Mouse (Mus musculus): Measurements from ENCODE around the gene Hoxa9. TPM values are rescaled to one million over a fixed set of nuclear protein-coding genes. Genes with fewer than 3 reads are reported as not detected.

Hoxa9 gene
- polyA plus RNA-seq, 1 experiment from 2014 or later = 0.89 TPM

GRCm38 (mm10) chr6:52208868-52209684 is 21.8 kb downstream of the Hoxa9 start:
- DNase-seq = no peak
- no peak for ATAC-seq (ENCODE audit: low read depth)
- H3K4me1 ChIP-seq (replicated peaks) = peaks cover 10% of the 10 kb centered on the region; the same call in 1 of the 2 replicates
- no peaks in the 10 kb centered on the region for H3K36me3 ChIP-seq
- WGBS (ENCODE audit: insufficient replicate concordance) = 5% methylated on average over 18 of the region's 18 CpGs
- H3K4me2 ChIP-seq = peak overlapping the region; percentile 29
- no peak overlapping the region for H3K27ac ChIP-seq
- H3K27me3 ChIP-seq = peaks cover 100% of the 10 kb centered on the region
- no peak overlapping the region for H3K9ac ChIP-seq
- H3K9me3 ChIP-seq (replicated peaks) = no peaks in the 10 kb centered on the region
- peak overlapping the region; percentile 18; the same call in 1 of the 2 replicates for H3K4me3 ChIP-seq (replicated peaks)

DNA sequence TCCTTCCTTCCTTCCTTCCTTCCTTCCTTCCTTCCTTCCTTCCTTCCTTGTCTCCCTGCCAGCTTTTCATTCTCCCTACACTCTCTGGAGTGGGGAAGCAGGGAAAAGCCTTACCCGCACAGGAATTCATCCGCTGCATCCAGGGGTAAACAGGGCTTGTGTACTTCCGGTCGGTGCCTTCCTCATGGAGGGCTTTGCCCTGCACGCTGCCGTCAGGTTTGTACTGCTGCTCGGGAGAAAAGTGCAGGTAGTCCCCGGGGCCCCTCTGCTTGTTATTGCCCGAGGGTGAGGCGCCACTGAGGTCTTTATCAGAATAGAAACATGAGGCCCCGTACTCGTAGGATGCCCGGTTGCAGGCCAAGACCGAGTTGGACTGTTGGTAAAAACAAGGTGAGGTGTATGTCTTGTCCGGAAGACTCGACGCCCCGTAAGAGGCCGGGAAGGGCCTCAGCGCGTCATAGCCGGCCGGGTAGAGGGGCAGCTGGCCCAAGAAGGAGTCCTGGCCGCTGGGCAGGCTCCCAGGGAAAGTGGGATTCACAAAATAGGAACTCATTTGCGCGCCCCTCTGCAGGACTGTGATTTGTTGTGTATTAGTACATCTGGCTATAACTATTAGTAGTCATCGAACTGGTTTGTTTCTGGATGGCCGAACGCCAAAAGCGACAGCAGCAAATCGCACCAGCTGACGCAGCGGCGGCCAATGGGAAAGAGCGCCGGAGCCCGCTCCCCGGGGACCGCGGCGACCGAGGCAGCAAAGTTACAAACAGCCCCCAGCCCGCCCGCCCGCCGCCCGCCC is 22.6 kb downstream of the Hoxa9 start, which contains the start of gene Hoxa6:
Gene Hoxa6, minus strand, starts transcription at position 651 of the 796 bp plus-strand sequence.
- H3K36me3 ChIP-seq = no peaks in the 10 kb centered on the region
- H3K27me3 ChIP-seq = peaks cover 100% of the 10 kb centered on the region
- peak within 1 kb of the TSS; percentile 29 for H3K4me2 ChIP-seq
- H3K27ac ChIP-seq = no peak within 1 kb of the TSS
- no peak for DNase-seq
- peak within 1 kb of the TSS; percentile 18; the same call in 1 of the 2 replicates for H3K4me3 ChIP-seq (replicated peaks)
- peaks cover 12% of the 10 kb centered on the region; the same call in 1 of the 2 replicates for H3K4me1 ChIP-seq (replicated peaks)
- H3K9me3 ChIP-seq (replicated peaks) = no peaks in the 10 kb centered on the region
- ATAC-seq (ENCODE audit: low read depth) = no peak
- 6% methylated on average over 43 of the region's 47 CpGs for WGBS (ENCODE audit: insufficient replicate concordance)
- H3K9ac ChIP-seq = no peak within 1 kb of the TSS

GRCm38 (mm10) chr6:52207684-52207976 is 23.3 kb downstream of the Hoxa9 start:
- no peak for DNase-seq
- no peak overlapping the region for H3K27ac ChIP-seq
- H3K4me3 ChIP-seq (replicated peaks) = no peak overlapping the region
- no peaks in the 10 kb centered on the region for H3K9me3 ChIP-seq (replicated peaks)
- peaks cover 12% of the 10 kb centered on the region; the same call in 1 of the 2 replicates for H3K4me1 ChIP-seq (replicated peaks)
- H3K4me2 ChIP-seq = no peak overlapping the region
- ATAC-seq (ENCODE audit: low read depth) = no peak
- no peaks in the 10 kb centered on the region for H3K36me3 ChIP-seq
- peaks cover 100% of the 10 kb centered on the region for H3K27me3 ChIP-seq
- no peak overlapping the region for H3K9ac ChIP-seq

GRCm38 (mm10) chr6:52206882-52207683 is 23.8 kb downstream of the Hoxa9 start:
- Histone ChIP-seq H3K4me1 (replicated peaks) (peaks cover 11% of the 10 kb centered on the region; the same call in 1 of the 2 replicates), H3K27me3 (peaks cover 100% of the 10 kb centered on the region)

GRCm38 (mm10) chr6:52205638-52206621 is 25.0 kb downstream of the Hoxa9 start:
- no peak overlapping the region for H3K4me2 ChIP-seq
- peaks cover 100% of the 10 kb centered on the region for H3K27me3 ChIP-seq
- H3K27ac ChIP-seq = no peak overlapping the region
- 10% methylated on average over 55 of the region's 55 CpGs for WGBS (ENCODE audit: insufficient replicate concordance)
- no peaks in the 10 kb centered on the region for H3K9me3 ChIP-seq (replicated peaks)
- ATAC-seq (ENCODE audit: low read depth) = no peak
- H3K36me3 ChIP-seq = no peaks in the 10 kb centered on the region
- H3K4me3 ChIP-seq (replicated peaks) = no peak overlapping the region
- no peak overlapping the region for H3K9ac ChIP-seq
- DNase-seq = no peak
- peaks cover 8% of the 10 kb centered on the region; the same call in 1 of the 2 replicates for H3K4me1 ChIP-seq (replicated peaks)

More at GRCm38 (mm10) chr6:52206882-52207683, 23.8 kb downstream of the Hoxa9 start:
- Histone ChIP-seq H3K4me2 (no peak overlapping the region), H3K9ac (no peak overlapping the region), H3K36me3 (no peaks in the 10 kb centered on the region), H3K4me3 (replicated peaks) (no peak overlapping the region), H3K9me3 (replicated peaks) (no peaks in the 10 kb centered on the region), H3K27ac (no peak overlapping the region)
- ATAC-seq (ENCODE audit: low read depth) = no peak
- WGBS (ENCODE audit: insufficient replicate concordance) = 18% methylated on average over 4 of the region's 4 CpGs
- no peak for DNase-seq

GRCm38 (mm10) chr6:52205221-52205620 is 25.7 kb downstream of the Hoxa9 start:
- 11% methylated on average over 14 of the region's 14 CpGs for WGBS (ENCODE audit: insufficient replicate concordance)
- Histone ChIP-seq H3K9me3 (replicated peaks) (no peaks in the 10 kb centered on the region), H3K27ac (no peak overlapping the region), H3K27me3 (peaks cover 100% of the 10 kb centered on the region), H3K4me2 (no peak overlapping the region), H3K9ac (no peak overlapping the region), H3K4me1 (replicated peaks) (peaks cover 8% of the 10 kb centered on the region; the same call in 1 of the 2 replicates), H3K36me3 (no peaks in the 10 kb centered on the region), H3K4me3 (replicated peaks) (no peak overlapping the region)
- no peak for DNase-seq
- no peak for ATAC-seq (ENCODE audit: low read depth)

DNA sequence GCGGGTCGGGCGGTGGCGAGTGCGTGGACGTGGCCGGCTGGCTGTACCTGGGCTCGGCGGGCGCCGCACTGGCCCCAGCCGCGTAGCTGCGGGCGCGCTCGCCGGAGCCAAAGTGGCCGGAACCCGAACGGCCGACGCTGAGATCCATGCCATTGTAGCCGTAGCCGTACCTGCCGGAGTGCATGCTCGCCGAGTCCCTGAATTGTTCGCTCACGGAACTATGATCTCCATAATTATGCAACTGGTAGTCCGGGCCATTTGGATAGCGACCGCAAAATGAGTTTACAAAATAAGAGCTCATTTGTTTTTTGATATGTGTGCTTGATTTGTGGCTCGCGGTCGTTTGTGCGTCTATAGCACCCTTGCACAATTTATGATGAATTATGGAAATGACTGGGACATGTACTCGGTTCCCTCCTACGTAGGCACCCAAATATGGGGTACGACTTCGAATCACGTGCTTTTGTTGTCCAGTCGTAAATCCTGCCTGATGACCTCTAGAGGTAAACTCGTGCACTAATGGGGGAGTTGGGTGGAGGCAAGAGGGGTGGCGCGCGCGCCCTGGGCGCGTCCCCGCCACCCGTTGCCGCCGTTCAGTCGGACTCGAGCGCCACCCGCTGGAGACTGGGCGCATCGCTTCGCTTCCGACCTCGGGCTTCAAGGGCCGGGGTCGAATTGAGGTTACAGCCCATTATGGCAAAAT is 26.7 kb downstream of the Hoxa9 start, which contains the start of gene Hoxa5:
Gene Hoxa5, minus strand, starts transcription at position 538 of the 703 bp plus-strand sequence.
- Histone ChIP-seq H3K36me3 (no peaks in the 10 kb centered on the region), H3K4me3 (replicated peaks) (peak within 1 kb of the TSS; percentile 53), H3K27ac (no peak within 1 kb of the TSS)

GRCm38 (mm10) chr6:52203371-52204049 is 27.4 kb downstream of the Hoxa9 start:
- H3K27me3 ChIP-seq = peaks cover 100% of the 10 kb centered on the region

More for the DNA sequence above, 26.7 kb downstream of the Hoxa9 start, which contains the start of gene Hoxa5:
- ATAC-seq (ENCODE audit: low read depth) = no peak
- Histone ChIP-seq H3K9ac (peak within 1 kb of the TSS; percentile 59), H3K4me1 (replicated peaks) (peaks cover 8% of the 10 kb centered on the region; the same call in 1 of the 2 replicates), H3K4me2 (peak within 1 kb of the TSS; percentile 63), H3K9me3 (replicated peaks) (no peaks in the 10 kb centered on the region), H3K27me3 (peaks cover 100% of the 10 kb centered on the region)
- WGBS (ENCODE audit: insufficient replicate concordance) = under 1% methylated on average over 65 of the region's 65 CpGs
- DNase-seq = no peak

GRCm38 (mm10) chr6:52203121-52203370 is 27.8 kb downstream of the Hoxa9 start:
- Histone ChIP-seq H3K4me3 (replicated peaks) (peak overlapping the region; percentile 53), H3K9me3 (replicated peaks) (no peaks in the 10 kb centered on the region), H3K4me2 (peak overlapping the region; percentile 63), H3K27me3 (peaks cover 100% of the 10 kb centered on the region), H3K9ac (peak overlapping the region; percentile 59; the same call in 1 of the 2 replicates), H3K4me1 (replicated peaks) (peaks cover 8% of the 10 kb centered on the region; the same call in 1 of the 2 replicates), H3K36me3 (no peaks in the 10 kb centered on the region), H3K27ac (no peak overlapping the region)
- ATAC-seq (ENCODE audit: low read depth) (no peak), DNase-seq (no peak)
- under 1% methylated on average over 10 of the region's 10 CpGs for WGBS (ENCODE audit: insufficient replicate concordance)

More at GRCm38 (mm10) chr6:52203371-52204049, 27.4 kb downstream of the Hoxa9 start:
- H3K36me3 ChIP-seq = no peaks in the 10 kb centered on the region
- peak overlapping the region; percentile 63 for H3K4me2 ChIP-seq
- H3K4me3 ChIP-seq (replicated peaks) = peak overlapping the region; percentile 53
- peak overlapping the region; percentile 59 for H3K9ac ChIP-seq
- WGBS (ENCODE audit: insufficient replicate concordance) = 1% methylated on average over 46 of the region's 46 CpGs
- ATAC-seq (ENCODE audit: low read depth) (no peak), DNase-seq (no peak)
- no peak overlapping the region for H3K27ac ChIP-seq
- H3K4me1 ChIP-seq (replicated peaks) = peaks cover 8% of the 10 kb centered on the region; the same call in 1 of the 2 replicates
- H3K9me3 ChIP-seq (replicated peaks) = no peaks in the 10 kb centered on the region
